Mouse (Mus musculus) megakaryocyte, embryonic 14.5 days (primary cell): ENCODE data around the gene Egfem1. TPM values are rescaled to one million over a fixed set of nuclear protein-coding genes. Genes with fewer than 3 reads are reported as not detected.

Experiments used
- H3K27me3 ChIP-seq: replicated peaks from 2 replicates; pipeline ENCODE3; 2012; ENCODE audit warnings: inconsistent platforms
- H3K36me3 ChIP-seq: replicated peaks from 2 replicates; pipeline ENCODE3; 2012; ENCODE audit warnings: low read length, inconsistent platforms, mixed read lengths
- H3K4me1 ChIP-seq: 2 replicates; pipeline ENCODE4 v1.6.1; 2012; ENCODE audit warnings: inconsistent platforms
- H3K4me3 ChIP-seq: replicated peaks from 2 replicates; pipeline ENCODE3; 2012; ENCODE audit warnings: moderate library complexity, mild to moderate bottlenecking, inconsistent platforms
- H3K9me3 ChIP-seq: 2 replicates; pipeline ENCODE4 v1.6.1; 2012; ENCODE audit warnings: inconsistent platforms
- FLI1 ChIP-seq: IDR thresholded peaks from 2 replicates; pipeline ENCODE4 v1.6.1; 2012; ENCODE audit warnings: low read length, inconsistent platforms, mixed read lengths
- GATA1 ChIP-seq: IDR thresholded peaks from 3 replicates; pipeline ENCODE4 v1.6.1; 2012; ENCODE audit warnings: mixed read lengths, low read length, inconsistent platforms, borderline replicate concordance
- polyA plus RNA-seq: library from polyadenylated mRNA; stranded (reverse); fragments of >175 nt; gene quantifications from 2 replicates; pipeline ENCODE4 v1.2.3, GENCODE M21; 2012; ENCODE audit warnings: low replicate concordance; ENCODE audit not compliant: insufficient read depth

Gene Egfem1
- polyA plus RNA-seq, 1 experiment: not detected

DNA sequence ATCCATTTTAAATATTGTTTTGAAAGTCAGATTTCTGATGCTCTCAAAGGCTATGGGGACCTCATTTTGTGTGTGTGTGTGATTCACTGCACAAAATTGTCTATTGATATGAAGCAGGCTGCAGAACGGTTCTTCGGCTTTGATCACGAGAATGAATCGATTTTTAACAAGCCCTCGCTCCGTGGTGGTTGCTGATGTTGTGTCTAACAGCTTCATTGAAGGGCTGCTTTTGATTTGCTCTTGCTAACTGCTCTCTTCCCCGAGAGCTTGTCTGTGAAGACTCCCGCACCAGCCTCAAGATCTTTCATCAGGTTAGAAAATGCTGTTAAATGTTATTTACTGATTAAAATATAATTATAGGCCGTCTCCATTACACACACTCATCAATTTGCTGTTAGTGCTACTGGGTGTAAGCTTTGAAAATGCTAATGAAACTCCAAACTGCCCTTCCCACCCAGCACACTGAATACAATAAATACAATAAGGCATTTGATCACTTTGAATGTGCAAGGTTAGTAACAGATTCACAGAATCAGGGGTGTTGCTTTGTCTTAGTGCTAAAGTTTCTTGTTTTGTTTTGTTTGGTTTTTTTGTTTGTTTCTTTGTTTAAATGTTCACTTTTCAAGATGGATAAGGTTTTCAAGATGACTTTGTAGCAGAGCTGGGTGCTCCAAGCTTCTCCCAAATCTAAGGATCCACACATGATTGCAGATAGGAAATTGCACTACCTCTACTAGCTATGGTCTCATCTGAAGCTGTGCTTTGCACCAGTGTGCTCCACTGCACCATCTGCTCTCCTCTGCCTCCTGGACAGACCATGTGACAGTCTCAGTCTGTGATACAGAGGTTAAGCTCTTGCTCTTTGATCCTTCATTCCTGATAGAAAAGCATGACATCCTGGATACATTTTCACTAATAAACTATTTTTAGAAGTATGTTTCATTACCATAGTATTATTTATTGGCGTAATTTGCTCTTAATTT lies 350.6 kb downstream of the Egfem1 start:
- Histone ChIP-seq H3K36me3 (no peaks in the 10 kb centered on the region), H3K4me1 (no peaks in the 10 kb centered on the region), H3K27me3 (no peaks in the 10 kb centered on the region), H3K4me3 (no peak overlapping the region), H3K9me3 (no peaks in the 10 kb centered on the region; the same call in 1 of the 2 replicates)
- TF ChIP-seq GATA1 (no peak), FLI1 (no peak)

- Histone ChIP-seq H3K27me3 (no peaks in the 10 kb centered on the region), H3K4me3 (no peak overlapping the region), H3K36me3 (no peaks in the 10 kb centered on the region), H3K4me1 (no peaks in the 10 kb centered on the region), H3K9me3 (peaks cover 2% of the 10 kb centered on the region; the same call in 1 of the 2 replicates)
- TF ChIP-seq FLI1 (no peak), GATA1 (no peak)
These were observed 361.2 kb downstream of the Egfem1 start for GRCm38 (mm10) chr3:29443024-29443423.

DNA sequence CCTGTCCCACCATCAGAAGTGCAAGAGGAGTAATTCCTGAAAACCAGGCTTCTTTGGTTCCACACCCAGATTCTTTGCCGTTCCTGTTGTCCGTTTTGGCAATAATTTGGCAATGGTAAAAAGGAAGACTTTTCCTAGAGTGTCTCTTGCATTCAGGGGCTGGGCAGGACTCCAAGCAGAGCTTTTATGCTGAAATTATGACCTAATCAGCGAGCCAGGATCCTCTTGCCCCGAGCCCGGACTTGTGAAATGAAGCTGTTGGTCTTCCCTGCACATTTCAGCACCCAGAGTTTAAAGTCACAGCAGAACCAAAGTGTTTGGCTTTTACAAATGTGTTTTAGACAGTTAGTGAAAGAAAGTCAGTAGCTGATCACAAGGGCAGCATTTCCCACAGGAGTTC lies 362.8 kb downstream of the Egfem1 start:
- Histone ChIP-seq H3K36me3 (no peaks in the 10 kb centered on the region), H3K4me1 (no peaks in the 10 kb centered on the region), H3K27me3 (no peaks in the 10 kb centered on the region), H3K4me3 (no peak overlapping the region), H3K9me3 (peaks cover 2% of the 10 kb centered on the region; the same call in 1 of the 2 replicates)
- TF ChIP-seq FLI1 (no peak), GATA1 (no peak)

DNA sequence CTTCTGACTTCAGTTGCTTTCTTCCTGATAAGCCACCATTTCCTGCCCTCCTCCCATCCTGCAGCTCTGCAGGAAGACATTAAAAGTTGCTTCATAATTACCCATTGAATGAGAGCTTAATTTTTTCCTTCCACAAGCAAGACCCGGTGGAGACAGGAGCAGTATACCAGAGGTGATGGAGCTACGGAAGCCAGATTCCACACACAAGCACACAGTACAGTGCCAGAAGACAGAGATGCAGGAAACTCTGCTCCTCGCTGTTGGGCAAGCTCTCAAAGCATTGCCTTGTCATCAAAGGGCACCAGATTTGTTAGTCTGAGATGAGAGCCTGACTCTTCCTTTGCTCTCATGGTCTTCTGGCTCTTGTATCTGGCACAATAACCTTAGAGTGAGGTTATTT lies 364.3 kb downstream of the Egfem1 start:
- H3K36me3 ChIP-seq: no peaks in the 10 kb centered on the region
- no peak for TF ChIP-seq GATA1
- no peak for TF ChIP-seq FLI1
- H3K27me3 ChIP-seq: no peaks in the 10 kb centered on the region
- H3K9me3 ChIP-seq: peaks cover 2% of the 10 kb centered on the region; the same call in 1 of the 2 replicates
- no peak overlapping the region for H3K4me3 ChIP-seq
- H3K4me1 ChIP-seq: no peaks in the 10 kb centered on the region

DNA sequence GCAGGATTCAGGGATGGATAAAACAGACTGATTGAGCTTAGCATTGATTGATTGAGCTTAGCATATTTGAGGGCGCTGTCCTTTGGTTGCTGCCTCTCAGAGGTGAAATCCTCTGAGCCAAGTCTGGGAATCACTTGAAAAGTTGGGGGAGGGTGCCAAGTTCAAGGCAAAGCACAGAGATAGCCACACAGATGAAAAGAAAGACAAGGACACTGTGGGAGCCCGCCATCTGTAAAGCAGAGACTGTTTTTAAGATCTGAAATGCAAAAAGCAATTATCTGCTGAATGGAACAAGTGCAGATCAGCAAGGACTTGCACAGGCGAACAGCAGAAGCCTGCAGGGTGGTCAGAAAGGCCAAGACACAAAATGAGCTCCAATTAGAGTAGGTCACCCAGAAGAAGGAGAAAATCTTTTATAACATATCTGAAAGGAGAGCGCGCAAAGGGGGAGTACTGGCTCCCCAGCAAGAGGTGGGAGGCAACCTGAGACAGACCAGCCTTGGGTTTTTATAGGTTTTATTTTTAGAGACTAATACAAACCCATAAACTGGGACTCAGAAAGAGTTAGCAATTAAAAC lies 367.1 kb downstream of the Egfem1 start:
- TF ChIP-seq GATA1 (no peak), FLI1 (no peak)
- H3K9me3 ChIP-seq: no peaks in the 10 kb centered on the region
- H3K4me3 ChIP-seq: no peak overlapping the region
- no peaks in the 10 kb centered on the region for H3K27me3 ChIP-seq
- H3K36me3 ChIP-seq: no peaks in the 10 kb centered on the region
- H3K4me1 ChIP-seq: no peaks in the 10 kb centered on the region

GRCm38 (mm10) chr3:29498211-29498610 lies 416.4 kb downstream of the Egfem1 start:
- H3K36me3 ChIP-seq: no peaks in the 10 kb centered on the region
- H3K27me3 ChIP-seq: no peaks in the 10 kb centered on the region
- TF ChIP-seq GATA1: no peak
- TF ChIP-seq FLI1: no peak
- no peak overlapping the region for H3K4me3 ChIP-seq
- H3K9me3 ChIP-seq: peaks cover 3% of the 10 kb centered on the region; the same call in 1 of the 2 replicates
- H3K4me1 ChIP-seq: no peaks in the 10 kb centered on the region

DNA sequence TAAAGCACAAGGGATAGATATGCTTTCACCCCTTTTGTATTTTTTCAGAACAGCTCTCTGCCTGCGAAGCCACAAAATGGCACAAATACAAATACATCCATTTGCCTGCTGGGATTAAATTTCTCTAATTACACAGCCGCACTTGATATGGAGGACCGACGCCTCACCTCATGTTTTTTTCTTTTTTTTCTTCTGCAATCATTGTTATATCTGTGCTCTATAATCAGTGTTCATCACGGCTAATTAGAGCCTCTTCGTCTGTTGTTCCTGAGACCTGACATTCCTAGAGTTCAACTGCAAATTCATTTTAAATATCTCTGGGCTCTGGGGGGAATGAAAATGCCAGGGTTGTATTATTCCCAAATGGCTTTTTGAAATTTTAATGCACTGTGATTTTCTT lies 417.4 kb downstream of the Egfem1 start:
- H3K36me3 ChIP-seq: no peaks in the 10 kb centered on the region
- H3K4me3 ChIP-seq: no peak overlapping the region
- TF ChIP-seq FLI1: no peak
- TF ChIP-seq GATA1: no peak
- H3K9me3 ChIP-seq: peaks cover 3% of the 10 kb centered on the region; the same call in 1 of the 2 replicates
- H3K4me1 ChIP-seq: no peaks in the 10 kb centered on the region
- H3K27me3 ChIP-seq: no peaks in the 10 kb centered on the region

GRCm38 (mm10) chr3:29525298-29525962 lies 443.6 kb downstream of the Egfem1 start:
- no peaks in the 10 kb centered on the region for H3K36me3 ChIP-seq
- TF ChIP-seq FLI1: no peak
- TF ChIP-seq GATA1: no peak
- no peaks in the 10 kb centered on the region for H3K27me3 ChIP-seq
- H3K4me3 ChIP-seq: no peak overlapping the region
- peaks cover 5% of the 10 kb centered on the region; the same call in 1 of the 2 replicates for H3K9me3 ChIP-seq
- H3K4me1 ChIP-seq: no peaks in the 10 kb centered on the region

GRCm38 (mm10) chr3:29525963-29526301 lies 444.1 kb downstream of the Egfem1 start:
- Histone ChIP-seq H3K9me3 (peaks cover 5% of the 10 kb centered on the region; the same call in 1 of the 2 replicates), H3K4me3 (peak overlapping the region; percentile 42), H3K27me3 (no peaks in the 10 kb centered on the region), H3K36me3 (no peaks in the 10 kb centered on the region), H3K4me1 (no peaks in the 10 kb centered on the region)
- no peak for TF ChIP-seq GATA1

DNA sequence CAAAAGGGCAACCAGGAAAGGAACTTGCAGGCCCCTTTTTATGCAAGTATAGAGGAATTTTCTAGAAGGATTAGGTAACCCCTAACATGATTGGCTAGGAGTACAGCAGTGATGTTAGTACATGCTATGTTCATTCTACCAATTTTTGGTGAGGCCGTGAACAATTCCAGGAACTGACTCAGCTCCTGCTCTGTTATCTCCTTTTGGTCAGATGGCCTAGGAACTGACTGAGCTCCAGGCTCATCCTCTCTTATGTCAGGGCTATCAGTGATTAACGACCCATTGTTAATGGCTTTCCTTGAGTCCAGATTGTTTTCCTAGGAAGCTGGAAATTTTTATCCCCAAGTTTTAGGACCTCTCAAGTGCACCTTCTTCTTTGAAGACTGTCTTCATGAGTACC lies 457.4 kb downstream of the Egfem1 start:
- no peak overlapping the region for H3K4me3 ChIP-seq
- H3K4me1 ChIP-seq: no peaks in the 10 kb centered on the region
- H3K27me3 ChIP-seq: no peaks in the 10 kb centered on the region
- TF ChIP-seq FLI1 (no peak), GATA1 (no peak)
- H3K9me3 ChIP-seq: no peaks in the 10 kb centered on the region
- H3K36me3 ChIP-seq: no peaks in the 10 kb centered on the region
